Mouse (Mus musculus) erythroblast, embryonic 14.5 days (primary cell): ENCODE data around the gene Rnase10. TPM values are rescaled to one million over a fixed set of nuclear protein-coding genes. Genes with fewer than 3 reads are reported as not detected.

Source experiments
- H3K27me3 ChIP-seq: 2 replicates; pipeline ENCODE4 v1.6.1; 2012; ENCODE audit warnings: inconsistent platforms; ENCODE audit not compliant: control insufficient read depth
- H3K36me3 ChIP-seq: 2 replicates; pipeline ENCODE4 v1.6.1; 2012; ENCODE audit warnings: mild to moderate bottlenecking, inconsistent platforms; ENCODE audit not compliant: control insufficient read depth
- H3K4me1 ChIP-seq: 2 replicates; pipeline ENCODE4 v1.6.1; 2012; ENCODE audit warnings: inconsistent platforms; ENCODE audit not compliant: control insufficient read depth
- H3K4me3 ChIP-seq: replicated peaks from 2 replicates; pipeline ENCODE3; 2012; ENCODE audit warnings: moderate library complexity, mild to moderate bottlenecking, inconsistent platforms
- H3K9me3 ChIP-seq: 2 replicates; pipeline ENCODE4 v1.6.1; 2012; ENCODE audit warnings: low read length, inconsistent platforms, mixed read lengths; ENCODE audit not compliant: control insufficient read depth
- GATA1 ChIP-seq: IDR thresholded peaks from 2 replicates; pipeline ENCODE4 v1.6.1; 2012; ENCODE audit warnings: low read length, inconsistent platforms, mixed read lengths
- TAL1 ChIP-seq: IDR thresholded peaks from 3 replicates; pipeline ENCODE4 v1.6.1; 2012; ENCODE audit warnings: low read length, inconsistent platforms, mixed read lengths
- polyA plus RNA-seq: library from polyadenylated mRNA; stranded (reverse); fragments of >175 nt; gene quantifications from 2 replicates; pipeline ENCODE4 v1.2.3, GENCODE M21; 2012

Gene Rnase10
- polyA plus RNA-seq, 1 experiment, result not detected

DNA sequence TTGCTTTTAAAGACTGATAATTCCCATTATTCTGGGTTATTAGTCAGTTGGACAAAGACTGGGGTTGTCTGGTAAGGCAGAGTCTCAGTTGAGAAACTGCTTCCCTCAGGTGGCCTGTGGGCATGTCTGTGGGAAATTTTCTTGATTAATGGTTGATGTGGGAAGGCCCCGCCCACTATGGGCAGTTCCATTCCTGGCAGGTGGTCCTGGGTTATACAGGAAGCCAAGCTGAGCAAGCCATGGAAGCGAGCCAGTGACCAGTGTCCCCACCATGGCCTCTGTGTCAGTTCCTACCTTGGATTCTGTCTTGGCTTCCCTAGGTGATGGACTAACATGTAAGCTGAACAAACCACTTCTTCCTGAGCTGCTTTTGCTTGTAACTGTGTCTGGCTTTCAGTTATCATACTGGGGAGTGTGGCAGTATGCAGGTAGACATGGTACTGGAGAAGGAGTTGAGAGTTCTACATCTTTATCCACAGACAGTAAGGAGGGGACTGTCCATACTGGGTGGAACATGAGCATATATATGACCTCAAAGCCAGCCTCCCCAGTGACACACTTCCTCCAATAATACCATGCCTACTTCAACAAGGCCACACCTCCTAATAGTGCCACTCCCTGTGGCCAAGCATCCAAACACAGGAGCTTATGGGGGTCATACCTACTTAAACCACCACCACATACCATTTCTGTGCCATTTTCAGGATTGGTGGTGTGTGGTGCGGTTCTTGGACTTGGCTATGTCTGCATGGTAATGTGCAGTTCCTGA is 20.0 kb downstream of the Rnase10 start:
- TF ChIP-seq GATA1 (no peak), TAL1 (no peak)
- Histone ChIP-seq H3K27me3 (no peaks in the 10 kb centered on the region), H3K4me1 (0 out of 2 replicates have a peak, but pooled peaks cover 1% of the 10 kb centered on the region), H3K4me3 (no peak overlapping the region), H3K36me3 (no peaks in the 10 kb centered on the region), H3K9me3 (no peaks in the 10 kb centered on the region)

- no peaks in the 10 kb centered on the region for H3K9me3 ChIP-seq
- TF ChIP-seq GATA1, result no peak
- no peak for TF ChIP-seq TAL1
- H3K27me3 ChIP-seq, result no peaks in the 10 kb centered on the region
- no peaks in the 10 kb centered on the region for H3K4me1 ChIP-seq
- H3K36me3 ChIP-seq, result no peaks in the 10 kb centered on the region
- no peak overlapping the region for H3K4me3 ChIP-seq
Observed at GRCm38 (mm10) chr14:51035206-51035605, 27.7 kb downstream of the Rnase10 start.

DNA sequence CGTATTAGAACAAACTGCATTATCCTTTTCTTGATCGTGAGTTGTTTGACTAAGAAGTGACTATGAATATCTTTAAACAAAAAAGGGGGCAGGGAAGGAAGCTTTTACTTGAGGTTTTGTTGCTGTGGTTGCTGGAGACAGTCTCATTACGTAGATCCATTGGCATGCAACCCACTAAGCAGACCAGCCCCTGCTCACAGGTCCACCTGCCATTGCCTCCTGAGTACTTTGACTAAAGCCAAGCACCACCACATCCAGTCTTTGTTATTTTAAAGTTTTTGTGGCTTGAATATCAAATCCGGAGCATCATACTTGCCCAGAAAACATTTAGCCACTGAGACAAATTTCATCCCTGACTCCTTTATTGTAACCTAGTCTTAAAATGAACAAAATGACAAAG is 28.7 kb downstream of the Rnase10 start:
- Histone ChIP-seq H3K27me3 (no peaks in the 10 kb centered on the region), H3K4me1 (no peaks in the 10 kb centered on the region), H3K36me3 (no peaks in the 10 kb centered on the region), H3K4me3 (no peak overlapping the region), H3K9me3 (no peaks in the 10 kb centered on the region)
- TF ChIP-seq TAL1, result no peak
- no peak for TF ChIP-seq GATA1

GRCm38 (mm10) chr14:51041769-51042168 is 34.2 kb downstream of the Rnase10 start, which contains the start of gene Rnase9:
Rnase9 (minus strand) TSS chr14:51041869.
- Histone ChIP-seq H3K4me1 (no peaks in the 10 kb centered on the region), H3K9me3 (no peaks in the 10 kb centered on the region), H3K4me3 (no peak within 1 kb of the TSS), H3K36me3 (no peaks in the 10 kb centered on the region), H3K27me3 (no peaks in the 10 kb centered on the region)
- TF ChIP-seq TAL1 (no peak), GATA1 (no peak)

DNA sequence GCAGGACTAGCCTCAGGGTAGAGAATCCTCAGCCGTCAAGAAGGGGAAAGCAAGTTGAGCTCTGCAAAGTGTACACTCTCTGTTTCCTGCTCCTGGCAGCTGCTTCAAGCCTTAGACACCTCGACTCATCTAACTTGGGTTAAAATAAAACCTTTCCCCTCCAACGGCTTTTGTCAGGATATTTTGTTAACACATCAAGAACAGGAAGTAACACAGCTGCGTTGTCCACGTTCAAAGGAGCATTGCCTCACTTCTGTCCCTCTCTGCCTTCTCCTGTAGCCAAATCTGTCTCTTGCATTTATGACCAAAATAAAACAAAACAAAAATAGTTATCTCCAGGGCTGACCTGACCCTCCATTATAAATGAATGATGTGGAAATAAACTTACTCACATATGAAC is 40.3 kb downstream of the Rnase10 start:
- TF ChIP-seq GATA1 (no peak), TAL1 (no peak)
- Histone ChIP-seq H3K36me3 (no peaks in the 10 kb centered on the region), H3K4me3 (no peak overlapping the region), H3K4me1 (no peaks in the 10 kb centered on the region), H3K9me3 (no peaks in the 10 kb centered on the region), H3K27me3 (no peaks in the 10 kb centered on the region)

GRCm38 (mm10) chr14:51050063-51050462 is 42.5 kb downstream of the Rnase10 start, which contains the start of gene Rnase11:
Rnase11 (minus strand) TSS chr14:51050163.
- Histone ChIP-seq H3K4me3 (no peak within 1 kb of the TSS), H3K4me1 (no peaks in the 10 kb centered on the region), H3K9me3 (no peaks in the 10 kb centered on the region), H3K36me3 (no peaks in the 10 kb centered on the region), H3K27me3 (no peaks in the 10 kb centered on the region)
- no peak for TF ChIP-seq GATA1
- no peak for TF ChIP-seq TAL1

- H3K27me3 ChIP-seq, result no peaks in the 10 kb centered on the region
- TF ChIP-seq TAL1, result no peak
- no peak for TF ChIP-seq GATA1
- H3K9me3 ChIP-seq, result no peaks in the 10 kb centered on the region
- H3K4me1 ChIP-seq, result no peaks in the 10 kb centered on the region
- H3K36me3 ChIP-seq, result no peaks in the 10 kb centered on the region
- no peak overlapping the region for H3K4me3 ChIP-seq
Observed at GRCm38 (mm10) chr14:51051941-51052340, 44.4 kb downstream of the Rnase10 start.

- no peaks in the 10 kb centered on the region for H3K27me3 ChIP-seq
- peaks cover 3% of the 10 kb centered on the region for H3K4me1 ChIP-seq
- no peaks in the 10 kb centered on the region for H3K36me3 ChIP-seq
- no peaks in the 10 kb centered on the region for H3K9me3 ChIP-seq
- TF ChIP-seq GATA1 (no peak), TAL1 (no peak)
- H3K4me3 ChIP-seq, result no peak overlapping the region
Observed at GRCm38 (mm10) chr14:51053176-51053575, 45.6 kb downstream of the Rnase10 start.

- H3K27me3 ChIP-seq, result no peaks in the 10 kb centered on the region
- H3K4me3 ChIP-seq, result no peak overlapping the region
- no peak for TF ChIP-seq TAL1
- no peak for TF ChIP-seq GATA1
- peaks cover 3% of the 10 kb centered on the region for H3K4me1 ChIP-seq
- no peaks in the 10 kb centered on the region for H3K36me3 ChIP-seq
- no peaks in the 10 kb centered on the region for H3K9me3 ChIP-seq
Observed at GRCm38 (mm10) chr14:51054243-51055237, 47.0 kb downstream of the Rnase10 start.
